Mouse (Mus musculus) liver, embryonic 16.5 days (tissue): ENCODE measurements around the gene Gpr35. TPM values are rescaled to one million over a fixed set of nuclear protein-coding genes. Genes with fewer than 3 reads are reported as not detected.

Experiments
- polyA plus RNA-seq: library from polyadenylated mRNA; unstranded; fragments of >200 nt; fragmentation: Nextera tagmentation; extraction: Ambion mirVana; gene quantifications from 2 replicates; pipeline ENCODE4 v1.2.1, GENCODE M21; 2015

Gpr35 gene
- polyA plus RNA-seq, 1 experiment from 2014 or later, result 0.65 TPM

Other genes with a start within 250 kb of the Gpr35 start
- gene Gpc1, start 119.2 kb upstream of the Gpr35 start, polyA plus RNA-seq, result 3.2 and 4.1 TPM in 2 replicates
- 0.05 TPM in 1 of 2 replicates, not detected in the other for gene Ankmy1, start 48.0 kb upstream of the Gpr35 start, polyA plus RNA-seq
- 6.5 and 8.1 TPM in 2 replicates for gene Dusp28, start 43.9 kb upstream of the Gpr35 start, polyA plus RNA-seq
- 4.5 and 7.8 TPM in 2 replicates for gene Rnpepl1, start 40.1 kb upstream of the Gpr35 start, polyA plus RNA-seq
- 17.5 and 22.4 TPM in 2 replicates for gene Capn10, start 16.5 kb upstream of the Gpr35 start, polyA plus RNA-seq
- 0.38 TPM in 1 of 2 replicates, not detected in the other for gene Aqp12, start 55.5 kb downstream of the Gpr35 start, polyA plus RNA-seq
- gene Kif1a, start 151.1 kb downstream of the Gpr35 start, polyA plus RNA-seq, result 0.19 and 0.20 TPM in 2 replicates
- gene Agxt, start 184.4 kb downstream of the Gpr35 start, polyA plus RNA-seq, result 15.5 and 17.4 TPM in 2 replicates
- gene 2310007B03Rik, start 210.1 kb downstream of the Gpr35 start, polyA plus RNA-seq, result 0.11 and 0.32 TPM in 2 replicates
- 0.01 TPM in 1 of 2 replicates, not detected in the other for gene Crocc2, start 217.9 kb downstream of the Gpr35 start, polyA plus RNA-seq